Mouse (Mus musculus) embryonic stem cell, embryonic (primary cell): ENCODE results near the gene Gm3159.
"Not testable (repeated sequence)": the region's sequence is repeated elsewhere in the genome, so short reads cannot be mapped to it uniquely, and the experiment has no call there.

Experiments
- CTCF ChIA-PET, 4 experiments: fragments of 300-600 bp in 2 of 4; fragments of 350-600 bp in 2 of 4; sonication (Branson Sonifier 250); formaldehyde crosslinking; loops; one replicate each; lab custom pipeline; 2022; ENCODE audit warnings: inconsistent platforms in 2 of 4; lab: Charles Lee
- POLR2A ChIA-PET, 4 experiments: fragments of 300-600 bp in 2 of 4; fragments of 350-600 bp in 2 of 4; sonication (Branson Sonifier 250); formaldehyde crosslinking; loops; one replicate each; lab custom pipeline; 2022; ENCODE audit warnings: antibody characterized with exemption in 4 of 4, inconsistent platforms in 1 of 4; lab: Charles Lee

Gene Gm3159

GRCm38 (mm10) chr14:4397226-4397625 is at the start of gene Gm3159:
Gene Gm3159, plus strand, starts transcription at chr14:4397526.
- CTCF ChIA-PET, POLR2A ChIA-PET: not testable (repeated sequence)

- POLR2A ChIA-PET, CTCF ChIA-PET: not testable (repeated sequence)
Measured at GRCm38 (mm10) chr14:4368991-4369390, 28.3 kb upstream of the Gm3159 start.

- CTCF ChIA-PET, POLR2A ChIA-PET: not testable (repeated sequence)
Measured at GRCm38 (mm10) chr14:4369691-4370090, 27.6 kb upstream of the Gm3159 start.

- CTCF ChIA-PET, POLR2A ChIA-PET: not testable (repeated sequence)
Measured at GRCm38 (mm10) chr14:4377871-4378270, 19.5 kb upstream of the Gm3159 start.

GRCm38 (mm10) chr14:4385606-4386005 is 11.7 kb upstream of the Gm3159 start:
- POLR2A ChIA-PET, CTCF ChIA-PET: not testable (repeated sequence)

- POLR2A ChIA-PET, CTCF ChIA-PET: not testable (repeated sequence)
Measured at GRCm38 (mm10) chr14:4392841-4393530, 4.3 kb upstream of the Gm3159 start.

- POLR2A ChIA-PET, CTCF ChIA-PET: not testable (repeated sequence)
Measured at GRCm38 (mm10) chr14:4398624-4399023, 1.3 kb downstream of the Gm3159 start.

- POLR2A ChIA-PET, CTCF ChIA-PET: not testable (repeated sequence)
Measured at GRCm38 (mm10) chr14:4400115-4400789, 2.9 kb downstream of the Gm3159 start.

- POLR2A ChIA-PET, CTCF ChIA-PET: not testable (repeated sequence)
Measured at GRCm38 (mm10) chr14:4401245-4401644, 3.9 kb downstream of the Gm3159 start.

GRCm38 (mm10) chr14:4403840-4404239 is 6.5 kb downstream of the Gm3159 start:
- CTCF ChIA-PET, POLR2A ChIA-PET: not testable (repeated sequence)

GRCm38 (mm10) chr14:4409939-4410338 is 12.6 kb downstream of the Gm3159 start:
- POLR2A ChIA-PET, CTCF ChIA-PET: not testable (repeated sequence)

GRCm38 (mm10) chr14:4414965-4415835 is 17.9 kb downstream of the Gm3159 start, which contains the start of gene Gm3164:
Gene Gm3164, plus strand, starts transcription at chr14:4415448.
- POLR2A ChIA-PET, CTCF ChIA-PET: not testable (repeated sequence)

- POLR2A ChIA-PET: not testable (repeated sequence)
Measured at GRCm38 (mm10) chr14:4430692-4431091, 33.4 kb downstream of the Gm3159 start, which contains the start of gene Gm3173. Gene Gm3173, plus strand, starts transcription at chr14:4430992.

More at GRCm38 (mm10) chr14:4430692-4431091, 33.4 kb downstream of the Gm3159 start, which contains the start of gene Gm3173:
- CTCF ChIA-PET: not testable (repeated sequence)
